Mouse (Mus musculus): ENCODE measurements around the gene Cacna1e. TPM values are rescaled to one million over a fixed set of nuclear protein-coding genes. Genes with fewer than 3 reads are reported as not detected.

Gene Cacna1e
- total and polyA plus RNA-seq, 3 experiments, result 0.60 to 8.5 (median 2.5) TPM

GRCm38 (mm10) chr1:154788069-154788468, 96.2 kb downstream of the Cacna1e start:
- Histone ChIP-seq H3K27me3 (replicated peaks) (no peaks in the 10 kb centered on the region), H3K9me3 (replicated peaks; ENCODE audit: low read length) (no peaks in the 10 kb centered on the region), H3K27ac (ENCODE audit: insufficient read depth, low read depth) (no peak overlapping the region), H3K79me2 (replicated peaks; ENCODE audit: control insufficient read depth, extremely low read depth, insufficient read depth, poor library complexity, severe bottlenecking) (no peaks in the 10 kb centered on the region), H3K4me2 (ENCODE audit: insufficient read depth, low read depth, poor library complexity, severe bottlenecking) (no peak overlapping the region), H3K4me1 (ENCODE audit: control insufficient read depth in 1 of 2, insufficient read depth in 2 of 2) (peaks cover 7 to 47% of the 10 kb centered on the region in 2 experiments; a peak in 3 of 4 replicates), H3K4me3 (replicated peaks in 1 of 3; ENCODE audit: low read depth in 2 of 3, low read length in 2 of 3, poor library complexity in 1 of 3) (peak overlapping the region in 1 of 3 experiments; percentile 34), H3K36me3 (replicated peaks in 1 of 2; ENCODE audit: control insufficient read depth in 1 of 2, insufficient read depth in 1 of 2, low read length in 1 of 2) (peaks cover 41 to 42% of the 10 kb centered on the region in 2 experiments), H3K9ac (ENCODE audit: insufficient read depth, low read depth) (no peak overlapping the region)
- TF ChIP-seq IRF4 (IDR thresholded peaks at IDR 0.05; ENCODE audit: low read depth, low read length) (0 out of 2 replicates have a peak, but pooled peaks have one; percentile 22), USF2 (conservative IDR thresholded peaks at IDR 0.05; ENCODE audit: low read depth, low read length) (no peak), RCOR1 (conservative IDR thresholded peaks at IDR 0.05; ENCODE audit: low read depth, low read length) (no peak), POLR2A (IDR thresholded peaks at IDR 0.05; ENCODE audit: low read depth, low read length) (no peak), ZC3H11A (IDR thresholded peaks at IDR 0.05; ENCODE audit: low read depth, low read length) (peak; percentile 86), MEF2A (IDR thresholded peaks at IDR 0.05; ENCODE audit: borderline replicate concordance, low read depth, low read length) (no peak), CTCF (conservative IDR thresholded peaks at IDR 0.05 in 1 of 2, IDR thresholded peaks at IDR 0.05 in 1 of 2; ENCODE audit: low read depth in 2 of 2, low read length in 2 of 2) (peak; percentile 66 to 90), E2F4 (IDR thresholded peaks at IDR 0.05; ENCODE audit: insufficient replicate concordance, low read depth, low read length) (no peak), GABPA (IDR thresholded peaks at IDR 0.05; ENCODE audit: insufficient replicate concordance, low read depth, low read length) (no peak), SMC3 (IDR thresholded peaks at IDR 0.05; ENCODE audit: low read depth, low read length) (peak; percentile 94), MYC (IDR thresholded peaks at IDR 0.05; ENCODE audit: low read depth, low read length) (no peak), POLR2AphosphoS2 (IDR thresholded peaks at IDR 0.05; ENCODE audit: low read depth, low read length) (no peak), MAX (IDR thresholded peaks at IDR 0.05; ENCODE audit: low read length) (peak; percentile 65), RAD21 (IDR thresholded peaks at IDR 0.05; ENCODE audit: low read depth, low read length) (peak; percentile 91), KAT2A (IDR thresholded peaks at IDR 0.05; ENCODE audit: insufficient replicate concordance, low read length) (no peak)
- in situ Hi-C loops (cut with MboI; ENCODE audit: low pct_ligation_motif_present, low pct_unique_long_range_greater_than_20kb, low sequenced_read_pairs), result loop anchor here (5.0 to 10.0 kb wide), 3 partner anchors 97 to 437 kb away; partner anchors contain the start of gene Cacna1e
- DNase-seq (ENCODE audit: extremely low read depth), result peak; percentile 82
- dilution Hi-C loops (cut with MboI; ENCODE audit: extremely low pct_ligation_motif_present, extremely low pct_unique_long_range_greater_than_20kb, low sequenced_read_pairs), result no loop called here

GRCm38 (mm10) chr1:154787418-154787817, 96.9 kb downstream of the Cacna1e start:
- H3K4me3 ChIP-seq (replicated peaks in 1 of 3; ENCODE audit: low read depth in 2 of 3, low read length in 2 of 3, poor library complexity in 1 of 3), result peak overlapping the region in 1 of 3 experiments; percentile 34
- in situ Hi-C loops (cut with MboI; ENCODE audit: low pct_ligation_motif_present, low pct_unique_long_range_greater_than_20kb, low sequenced_read_pairs) (loop anchor here (5.0 to 10.0 kb wide), 3 partner anchors 97 to 437 kb away; partner anchors contain the start of gene Cacna1e), dilution Hi-C loops (cut with MboI; ENCODE audit: extremely low pct_ligation_motif_present, extremely low pct_unique_long_range_greater_than_20kb, low sequenced_read_pairs) (no loop called here)
- no peak overlapping the region for H3K9ac ChIP-seq (ENCODE audit: insufficient read depth, low read depth)
- H3K79me2 ChIP-seq (replicated peaks; ENCODE audit: control insufficient read depth, extremely low read depth, insufficient read depth, poor library complexity, severe bottlenecking), result no peaks in the 10 kb centered on the region
- DNase-seq (ENCODE audit: extremely low read depth), result peak; percentile 40
- no peaks in the 10 kb centered on the region for H3K9me3 ChIP-seq (replicated peaks; ENCODE audit: low read length)
- H3K36me3 ChIP-seq (replicated peaks in 1 of 2; ENCODE audit: control insufficient read depth in 1 of 2, insufficient read depth in 1 of 2, low read length in 1 of 2), result peaks cover 41 to 43% of the 10 kb centered on the region in 2 experiments
- no peak for TF ChIP-seq ZC3H11A (IDR thresholded peaks at IDR 0.05; ENCODE audit: low read depth, low read length)
- no peak for TF ChIP-seq KAT2A (IDR thresholded peaks at IDR 0.05; ENCODE audit: insufficient replicate concordance, low read length)
- TF ChIP-seq JUN (IDR thresholded peaks at IDR 0.05; ENCODE audit: insufficient read depth, low read depth, low read length), result no peak
- no peak for TF ChIP-seq CHD1 (IDR thresholded peaks at IDR 0.05; ENCODE audit: low read depth, low read length)
- no peak for TF ChIP-seq PAX5 (IDR thresholded peaks at IDR 0.05; ENCODE audit: low read length)
- TF ChIP-seq NELFE (IDR thresholded peaks at IDR 0.05; ENCODE audit: low read depth, low read length), result no peak
- TF ChIP-seq MAX (IDR thresholded peaks at IDR 0.05; ENCODE audit: low read length), result no peak
- no peak for TF ChIP-seq RCOR1 (conservative IDR thresholded peaks at IDR 0.05; ENCODE audit: low read depth, low read length)
- TF ChIP-seq CHD2 (IDR thresholded peaks at IDR 0.05; ENCODE audit: low read length), result no peak
- no peak for TF ChIP-seq ZMIZ1 (IDR thresholded peaks at IDR 0.05; ENCODE audit: low read depth, low read length)
- no peaks in the 10 kb centered on the region for H3K27me3 ChIP-seq (replicated peaks)
- H3K4me2 ChIP-seq (ENCODE audit: insufficient read depth, low read depth, poor library complexity, severe bottlenecking), result no peak overlapping the region
- H3K4me1 ChIP-seq (ENCODE audit: control insufficient read depth in 1 of 2, insufficient read depth in 2 of 2), result peaks cover 7 to 41% of the 10 kb centered on the region in 2 experiments; a peak in 3 of 4 replicates
- H3K27ac ChIP-seq (ENCODE audit: insufficient read depth, low read depth), result no peak overlapping the region
